Mouse (Mus musculus): ENCODE results near the gene Slc4a4. TPM values are rescaled to one million over a fixed set of nuclear protein-coding genes. Genes with fewer than 3 reads are reported as not detected.
A peak's percentile ranks its signal among the peaks of the same experiment; 100 is the strongest.

Slc4a4 gene
- polyA plus RNA-seq (2014; fragmentation: Nextera tagmentation; extraction: Ambion mirVana) = 7.0 and 7.3 TPM in 2 replicates

DNA sequence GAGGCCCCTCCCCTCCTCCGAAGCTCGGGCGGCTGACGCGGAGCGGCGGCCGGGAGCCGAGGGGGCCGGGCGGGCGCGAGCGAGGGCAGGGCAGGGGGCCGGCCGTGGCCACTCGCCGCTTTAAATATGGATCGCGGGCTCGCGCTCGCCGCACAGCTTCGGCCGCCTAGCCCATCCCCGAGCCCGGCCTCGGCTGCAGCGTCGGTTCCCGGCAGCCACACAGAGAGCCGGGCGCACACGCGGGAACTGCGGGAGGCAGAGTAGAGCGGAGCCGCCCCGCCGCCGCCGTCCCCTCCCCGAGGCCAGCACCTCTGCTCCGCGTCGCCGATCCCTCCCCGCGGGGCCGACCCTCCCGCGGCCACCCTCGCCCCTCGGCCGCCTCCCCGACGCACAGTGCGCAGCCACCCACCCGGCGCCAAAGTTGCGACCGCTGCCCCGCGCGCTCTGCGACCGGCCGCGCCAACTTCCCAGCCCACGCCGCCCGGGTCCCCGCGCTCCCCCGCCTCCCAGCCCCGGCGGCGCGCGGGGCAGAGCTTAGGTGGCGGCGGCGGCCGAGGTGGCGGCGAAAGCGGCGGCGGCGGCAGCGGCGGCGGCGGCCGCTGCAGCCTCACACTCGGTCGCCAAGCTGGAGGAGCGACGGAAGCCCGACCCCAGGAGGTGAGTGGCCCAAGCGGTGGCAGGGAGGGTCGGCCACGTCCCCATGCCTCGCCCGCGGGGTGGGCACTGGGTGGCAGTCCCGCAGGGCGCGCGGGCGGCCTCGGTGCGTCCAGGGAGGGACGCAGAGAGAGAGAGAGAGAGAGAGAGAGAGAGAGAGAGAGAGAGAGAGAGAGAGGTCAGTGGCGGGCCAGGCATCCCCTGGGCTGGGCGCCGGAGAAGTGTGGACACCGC, at the start of gene Slc4a4:
TSS of gene Slc4a4 (plus strand) at position 151 of the 888 bp plus-strand sequence.
- Histone ChIP-seq H3K9me3 (ENCODE audit: control insufficient read depth, low read length) (no peaks in the 10 kb centered on the region), H3K9ac (ENCODE audit: low read length) (peak within 1 kb of the TSS; percentile 88), H3K4me1 (ENCODE audit: control insufficient read depth in 2 of 2, insufficient read depth in 2 of 2, low read length in 2 of 2) (peaks cover 3 to 21% of the 10 kb centered on the region in 2 experiments), H3K4me3 (ENCODE audit: control insufficient read depth in 1 of 2, insufficient read depth in 1 of 2, low read depth in 1 of 2, low read length in 2 of 2) (peak within 1 kb of the TSS; percentile 85 to 91), H3K27me3 (ENCODE audit: control insufficient read depth, insufficient read depth, low read length) (no peaks in the 10 kb centered on the region), H3K36me3 (ENCODE audit: control insufficient read depth, insufficient read depth, low read length) (no peaks in the 10 kb centered on the region), H3K4me2 (ENCODE audit: low read length) (peak within 1 kb of the TSS; percentile 85), H3K27ac (replicated peaks in 1 of 2; ENCODE audit: control insufficient read depth in 1 of 2, insufficient read depth in 1 of 2, low read depth in 2 of 2, low read length in 2 of 2) (peak within 1 kb of the TSS; percentile 44 to 66)
- WGBS = 1% methylated on average over 89 of the region's 119 CpGs
- ATAC-seq (ENCODE audit: insufficient number of reproducible peaks, insufficient read depth, low FRiP score, low read depth) = peak; percentile 84

DNA sequence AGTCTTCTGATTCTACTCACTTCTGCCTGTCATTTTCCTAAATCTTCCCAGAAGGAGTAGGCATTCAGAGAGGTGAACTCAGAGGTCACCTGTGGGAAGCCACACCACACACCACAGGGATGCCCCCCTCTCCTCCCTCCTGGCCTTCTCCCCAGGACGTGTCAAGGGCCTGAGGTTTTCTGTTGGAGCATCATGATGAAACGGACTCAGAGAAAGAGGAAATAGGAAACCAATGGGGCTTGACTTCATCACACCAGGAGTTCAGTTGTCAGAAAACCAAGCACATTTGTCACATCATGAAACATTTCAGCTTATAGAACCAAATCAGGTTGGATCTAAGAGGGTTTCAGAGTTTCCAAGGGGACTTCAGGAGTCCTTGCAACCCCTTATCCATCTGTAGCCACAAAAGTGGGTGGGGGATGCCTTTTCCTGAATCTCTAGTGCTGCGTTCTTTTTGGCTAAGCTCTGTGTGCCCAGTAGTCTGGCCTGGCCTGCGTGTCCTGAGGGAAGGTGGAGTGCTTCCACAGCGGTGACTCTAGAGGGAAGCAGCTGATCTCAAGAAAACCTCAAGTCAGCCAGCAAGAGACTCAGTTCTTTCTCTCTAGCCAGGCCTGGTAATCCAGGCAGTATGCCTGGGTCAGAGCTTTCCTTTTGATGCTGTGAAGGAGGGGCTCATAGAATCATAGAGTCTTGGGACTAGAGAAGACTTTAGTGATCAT, 46.4 kb upstream of the Slc4a4 start:
- WGBS = 65% methylated on average over 5 of the region's 5 CpGs
- no peak overlapping the region for H3K4me2 ChIP-seq (ENCODE audit: low read length)
- no peak for ATAC-seq (ENCODE audit: insufficient number of reproducible peaks, insufficient read depth, low FRiP score, low read depth)

DNA sequence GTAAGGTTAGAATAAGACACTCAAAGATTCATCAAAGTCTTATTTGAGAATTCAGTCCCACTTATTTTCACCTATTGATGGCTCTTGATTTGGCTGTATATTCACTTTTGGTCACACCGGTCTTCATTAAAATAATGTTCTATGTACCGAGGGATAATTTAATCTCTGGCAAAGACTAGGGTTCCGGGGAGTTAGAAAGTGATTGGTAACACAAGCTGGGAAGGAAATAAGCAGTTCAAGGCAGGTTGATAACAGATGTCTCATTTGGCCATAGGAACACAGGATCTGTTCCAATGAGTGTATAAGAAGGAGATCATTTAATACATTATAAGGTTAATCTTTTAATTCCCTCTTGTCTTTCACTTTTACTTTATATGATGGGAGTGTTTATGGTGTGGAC, 29.3 kb upstream of the Slc4a4 start:
- Histone ChIP-seq H3K4me3 (ENCODE audit: control insufficient read depth in 1 of 2, insufficient read depth in 1 of 2, low read depth in 1 of 2, low read length in 2 of 2) (no peak overlapping the region), H3K36me3 (ENCODE audit: control insufficient read depth, insufficient read depth, low read length) (no peaks in the 10 kb centered on the region), H3K4me2 (ENCODE audit: low read length) (no peak overlapping the region), H3K9me3 (ENCODE audit: control insufficient read depth, low read length) (no peaks in the 10 kb centered on the region), H3K9ac (ENCODE audit: low read length) (no peak overlapping the region), H3K27ac (replicated peaks in 1 of 2; ENCODE audit: control insufficient read depth in 1 of 2, insufficient read depth in 1 of 2, low read depth in 2 of 2, low read length in 2 of 2) (no peak overlapping the region), H3K27me3 (ENCODE audit: control insufficient read depth, insufficient read depth, low read length) (no peaks in the 10 kb centered on the region), H3K4me1 (ENCODE audit: control insufficient read depth in 2 of 2, insufficient read depth in 2 of 2, low read length in 2 of 2) (no peaks in the 10 kb centered on the region)
- ATAC-seq (ENCODE audit: insufficient number of reproducible peaks, insufficient read depth, low FRiP score, low read depth) = no peak
- 86% methylated on average over 3 of the region's 3 CpGs for WGBS

More for the DNA sequence above, 46.4 kb upstream of the Slc4a4 start:
- H3K27me3 ChIP-seq (ENCODE audit: control insufficient read depth, insufficient read depth, low read length) = no peaks in the 10 kb centered on the region
- no peaks in the 10 kb centered on the region for H3K4me1 ChIP-seq (ENCODE audit: control insufficient read depth in 2 of 2, insufficient read depth in 2 of 2, low read length in 2 of 2)
- no peaks in the 10 kb centered on the region for H3K36me3 ChIP-seq (ENCODE audit: control insufficient read depth, insufficient read depth, low read length)
- H3K27ac ChIP-seq (replicated peaks in 1 of 2; ENCODE audit: control insufficient read depth in 1 of 2, insufficient read depth in 1 of 2, low read depth in 2 of 2, low read length in 2 of 2) = no peak overlapping the region
- H3K9me3 ChIP-seq (ENCODE audit: control insufficient read depth, low read length) = no peaks in the 10 kb centered on the region
- no peak overlapping the region for H3K9ac ChIP-seq (ENCODE audit: low read length)
- no peak overlapping the region for H3K4me3 ChIP-seq (ENCODE audit: control insufficient read depth in 1 of 2, insufficient read depth in 1 of 2, low read depth in 1 of 2, low read length in 2 of 2)

DNA sequence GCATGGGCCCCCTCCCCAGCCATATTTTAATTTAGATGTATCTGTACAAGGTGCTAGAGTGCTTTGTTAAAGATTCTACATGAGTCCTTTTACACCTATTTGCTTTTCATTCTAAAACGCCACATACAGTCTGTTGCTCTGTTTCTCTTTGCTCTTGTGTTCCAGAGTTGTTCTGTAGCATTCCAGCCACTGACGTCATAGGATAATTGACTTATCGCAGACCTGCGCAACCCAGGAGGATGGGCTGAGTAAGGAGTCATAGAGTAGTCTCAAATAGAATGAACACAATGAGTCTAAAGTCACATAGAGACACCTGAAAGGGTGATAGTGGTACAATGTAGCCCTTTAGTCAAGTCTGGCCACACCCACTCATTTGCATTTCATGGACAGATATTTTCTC, 28.8 kb upstream of the Slc4a4 start:
- Histone ChIP-seq H3K4me3 (ENCODE audit: control insufficient read depth in 1 of 2, insufficient read depth in 1 of 2, low read depth in 1 of 2, low read length in 2 of 2) (no peak overlapping the region), H3K4me1 (ENCODE audit: control insufficient read depth in 2 of 2, insufficient read depth in 2 of 2, low read length in 2 of 2) (no peaks in the 10 kb centered on the region), H3K9ac (ENCODE audit: low read length) (no peak overlapping the region), H3K27me3 (ENCODE audit: control insufficient read depth, insufficient read depth, low read length) (no peaks in the 10 kb centered on the region), H3K36me3 (ENCODE audit: control insufficient read depth, insufficient read depth, low read length) (no peaks in the 10 kb centered on the region), H3K27ac (replicated peaks in 1 of 2; ENCODE audit: control insufficient read depth in 1 of 2, insufficient read depth in 1 of 2, low read depth in 2 of 2, low read length in 2 of 2) (no peak overlapping the region), H3K4me2 (ENCODE audit: low read length) (no peak overlapping the region), H3K9me3 (ENCODE audit: control insufficient read depth, low read length) (no peaks in the 10 kb centered on the region)
- ATAC-seq (ENCODE audit: insufficient number of reproducible peaks, insufficient read depth, low FRiP score, low read depth) = no peak
- whole genome bisulfite sequencing = 86% methylated on average over 4 of the region's 4 CpGs

DNA sequence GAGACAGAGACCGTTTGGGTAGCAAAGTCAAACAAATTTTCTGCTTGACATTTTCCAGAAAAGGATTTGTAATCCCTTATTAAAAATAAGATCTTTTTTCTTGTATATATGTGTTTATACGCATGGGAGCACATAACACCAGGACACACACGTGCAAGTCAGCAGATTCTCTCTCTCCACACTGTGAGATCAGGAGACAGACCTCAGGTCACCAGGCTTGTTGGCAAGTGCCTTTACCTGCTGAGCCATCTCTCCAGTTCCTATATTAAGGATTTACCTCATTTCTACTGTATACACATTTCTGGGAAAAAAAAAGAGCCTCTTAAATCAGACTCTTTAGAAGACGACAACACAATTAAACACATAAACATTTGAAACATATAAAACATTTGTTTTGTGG, 28.4 kb upstream of the Slc4a4 start:
- Histone ChIP-seq H3K9me3 (ENCODE audit: control insufficient read depth, low read length) (no peaks in the 10 kb centered on the region), H3K9ac (ENCODE audit: low read length) (no peak overlapping the region), H3K27ac (replicated peaks in 1 of 2; ENCODE audit: control insufficient read depth in 1 of 2, insufficient read depth in 1 of 2, low read depth in 2 of 2, low read length in 2 of 2) (no peak overlapping the region), H3K36me3 (ENCODE audit: control insufficient read depth, insufficient read depth, low read length) (no peaks in the 10 kb centered on the region), H3K27me3 (ENCODE audit: control insufficient read depth, insufficient read depth, low read length) (no peaks in the 10 kb centered on the region), H3K4me1 (ENCODE audit: control insufficient read depth in 2 of 2, insufficient read depth in 2 of 2, low read length in 2 of 2) (no peaks in the 10 kb centered on the region), H3K4me3 (ENCODE audit: control insufficient read depth in 1 of 2, insufficient read depth in 1 of 2, low read depth in 1 of 2, low read length in 2 of 2) (no peak overlapping the region), H3K4me2 (ENCODE audit: low read length) (no peak overlapping the region)
- no peak for ATAC-seq (ENCODE audit: insufficient number of reproducible peaks, insufficient read depth, low FRiP score, low read depth)
- 83% methylated on average over 4 of the region's 4 CpGs for WGBS

DNA sequence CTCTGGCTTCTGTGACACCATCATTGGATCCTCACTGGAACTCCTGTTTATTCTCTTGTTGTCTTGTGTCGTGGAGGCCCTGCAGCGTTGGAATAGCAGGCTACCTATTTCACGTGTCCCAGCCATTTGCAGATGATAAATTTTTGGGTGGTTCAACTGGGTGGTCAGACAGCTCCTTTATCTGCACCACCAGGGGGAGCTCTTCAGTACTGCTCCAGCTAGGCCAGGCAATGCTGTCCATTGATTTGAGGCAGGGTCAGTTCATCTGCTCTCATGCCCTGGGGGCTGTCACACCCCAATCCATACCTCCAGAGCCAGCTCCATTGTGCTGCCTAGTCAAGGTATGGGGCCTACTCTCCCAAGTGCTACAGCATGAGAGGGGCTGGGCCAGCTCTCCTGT, 24.5 kb upstream of the Slc4a4 start:
- no peak overlapping the region for H3K27ac ChIP-seq (replicated peaks in 1 of 2; ENCODE audit: control insufficient read depth in 1 of 2, insufficient read depth in 1 of 2, low read depth in 2 of 2, low read length in 2 of 2)
- ATAC-seq (ENCODE audit: insufficient number of reproducible peaks, insufficient read depth, low FRiP score, low read depth) = no peak
- H3K36me3 ChIP-seq (ENCODE audit: control insufficient read depth, insufficient read depth, low read length) = no peaks in the 10 kb centered on the region
- H3K4me1 ChIP-seq (ENCODE audit: control insufficient read depth in 2 of 2, insufficient read depth in 2 of 2, low read length in 2 of 2) = no peaks in the 10 kb centered on the region
- H3K4me2 ChIP-seq (ENCODE audit: low read length) = no peak overlapping the region
- no peaks in the 10 kb centered on the region for H3K9me3 ChIP-seq (ENCODE audit: control insufficient read depth, low read length)
- no peak overlapping the region for H3K9ac ChIP-seq (ENCODE audit: low read length)
- 66% methylated on average over 3 of the region's 3 CpGs for WGBS
- no peaks in the 10 kb centered on the region for H3K27me3 ChIP-seq (ENCODE audit: control insufficient read depth, insufficient read depth, low read length)
- no peak overlapping the region for H3K4me3 ChIP-seq (ENCODE audit: control insufficient read depth in 1 of 2, insufficient read depth in 1 of 2, low read depth in 1 of 2, low read length in 2 of 2)

DNA sequence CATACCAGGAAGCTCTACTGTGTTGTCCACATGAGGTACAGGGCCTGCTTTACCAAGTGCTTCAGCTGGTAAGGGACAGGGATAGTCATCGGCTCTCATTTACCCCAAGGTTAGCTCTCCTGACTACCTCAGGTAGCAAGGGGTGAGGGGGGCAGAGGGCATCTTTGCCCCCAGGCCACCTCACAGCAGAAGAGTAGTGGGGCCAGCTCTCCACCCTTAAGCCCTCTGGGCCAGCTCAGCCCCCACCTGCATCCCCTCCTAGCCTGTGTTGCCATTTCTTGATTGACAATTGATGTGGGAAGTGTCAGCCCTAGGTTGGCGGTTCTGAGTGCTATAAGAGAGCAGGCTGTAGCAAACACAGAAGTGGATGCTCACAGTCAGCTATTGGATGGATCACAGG, 23.8 kb upstream of the Slc4a4 start:
- Histone ChIP-seq H3K27ac (replicated peaks in 1 of 2; ENCODE audit: control insufficient read depth in 1 of 2, insufficient read depth in 1 of 2, low read depth in 2 of 2, low read length in 2 of 2) (no peak overlapping the region), H3K4me3 (ENCODE audit: control insufficient read depth in 1 of 2, insufficient read depth in 1 of 2, low read depth in 1 of 2, low read length in 2 of 2) (no peak overlapping the region), H3K9ac (ENCODE audit: low read length) (no peak overlapping the region), H3K4me2 (ENCODE audit: low read length) (no peak overlapping the region), H3K4me1 (ENCODE audit: control insufficient read depth in 2 of 2, insufficient read depth in 2 of 2, low read length in 2 of 2) (no peaks in the 10 kb centered on the region), H3K36me3 (ENCODE audit: control insufficient read depth, insufficient read depth, low read length) (no peaks in the 10 kb centered on the region), H3K9me3 (ENCODE audit: control insufficient read depth, low read length) (no peaks in the 10 kb centered on the region), H3K27me3 (ENCODE audit: control insufficient read depth, insufficient read depth, low read length) (no peaks in the 10 kb centered on the region)
- WGBS = 90% methylated on average over 2 of the region's 2 CpGs
- ATAC-seq (ENCODE audit: insufficient number of reproducible peaks, insufficient read depth, low FRiP score, low read depth) = peak; percentile 17; the same call in 1 of the 2 replicates
